Mouse (Mus musculus) mouse trophoblast stem cell (cell line): ENCODE measurements at regions not wholly inside any gene's neighbourhood (a gene's known extent, or its start where the extent isn't known, plus 50 kb on each side); places are given as distances from the start of the nearest gene placed in this dataset.
"Not testable (repeated sequence)": the region's sequence is repeated elsewhere in the genome, so short reads cannot be mapped to it uniquely, and the experiment has no call there.

Source experiments
- in situ Hi-C, 2 experiments: fragments of 300-500 bp; cut with MseI, MboI; formaldehyde crosslinking; loops; 2 replicates in 1 of 2; 3 replicates in 1 of 2; pipeline ENCODE4 v1.15.1; 2025

GRCm38 (mm10) chr8:35020480-35020879 is 745.1 kb upstream of the Gm19410 start:
- in situ Hi-C loops = no loop called here

- in situ Hi-C loops = no loop called here
Measured at GRCm38 (mm10) chr8:35022649-35023048, 742.9 kb upstream of the Gm19410 start.

- in situ Hi-C loops = no loop called here
Measured at GRCm38 (mm10) chr8:35047798-35048197, 717.8 kb upstream of the Gm19410 start.

- in situ Hi-C loops = no loop called here
Measured at GRCm38 (mm10) chr8:35053444-35053843, 712.1 kb upstream of the Gm19410 start.

DNA sequence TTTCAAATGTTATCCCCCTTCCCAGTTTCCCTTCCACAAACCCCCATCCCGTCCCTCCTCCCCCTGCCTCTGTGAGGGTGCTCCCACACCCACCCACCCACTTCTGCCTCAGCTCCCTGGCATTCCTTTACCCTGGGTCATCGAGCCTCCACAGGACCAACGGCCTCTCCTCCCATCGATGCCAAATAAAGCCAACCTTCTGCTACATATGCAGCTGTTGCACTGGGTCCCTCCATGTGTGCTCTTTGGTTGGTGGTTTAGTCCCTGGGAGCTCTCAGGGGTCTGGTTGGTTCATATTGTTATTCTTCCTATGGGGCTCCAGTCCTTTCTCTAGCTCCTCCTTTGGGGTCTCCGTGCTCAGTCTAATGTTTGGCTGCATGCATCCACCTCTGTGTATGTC is 704.5 kb upstream of the Gm19410 start:
- in situ Hi-C loops = no loop called here

GRCm38 (mm10) chr8:35068228-35068627 is 697.4 kb upstream of the Gm19410 start:
- in situ Hi-C loops = no loop called here

- in situ Hi-C loops = no loop called here
Measured at GRCm38 (mm10) chr8:35070246-35070989, 695.2 kb upstream of the Gm19410 start.

- in situ Hi-C loops = no loop called here
Measured at GRCm38 (mm10) chr8:35075971-35076370, 689.6 kb upstream of the Gm19410 start.

- in situ Hi-C loops = no loop called here
Measured at GRCm38 (mm10) chr8:35083161-35083560, 682.4 kb upstream of the Gm19410 start.

GRCm38 (mm10) chr8:35087070-35087469 is 678.5 kb upstream of the Gm19410 start:
- in situ Hi-C loops = no loop called here

DNA sequence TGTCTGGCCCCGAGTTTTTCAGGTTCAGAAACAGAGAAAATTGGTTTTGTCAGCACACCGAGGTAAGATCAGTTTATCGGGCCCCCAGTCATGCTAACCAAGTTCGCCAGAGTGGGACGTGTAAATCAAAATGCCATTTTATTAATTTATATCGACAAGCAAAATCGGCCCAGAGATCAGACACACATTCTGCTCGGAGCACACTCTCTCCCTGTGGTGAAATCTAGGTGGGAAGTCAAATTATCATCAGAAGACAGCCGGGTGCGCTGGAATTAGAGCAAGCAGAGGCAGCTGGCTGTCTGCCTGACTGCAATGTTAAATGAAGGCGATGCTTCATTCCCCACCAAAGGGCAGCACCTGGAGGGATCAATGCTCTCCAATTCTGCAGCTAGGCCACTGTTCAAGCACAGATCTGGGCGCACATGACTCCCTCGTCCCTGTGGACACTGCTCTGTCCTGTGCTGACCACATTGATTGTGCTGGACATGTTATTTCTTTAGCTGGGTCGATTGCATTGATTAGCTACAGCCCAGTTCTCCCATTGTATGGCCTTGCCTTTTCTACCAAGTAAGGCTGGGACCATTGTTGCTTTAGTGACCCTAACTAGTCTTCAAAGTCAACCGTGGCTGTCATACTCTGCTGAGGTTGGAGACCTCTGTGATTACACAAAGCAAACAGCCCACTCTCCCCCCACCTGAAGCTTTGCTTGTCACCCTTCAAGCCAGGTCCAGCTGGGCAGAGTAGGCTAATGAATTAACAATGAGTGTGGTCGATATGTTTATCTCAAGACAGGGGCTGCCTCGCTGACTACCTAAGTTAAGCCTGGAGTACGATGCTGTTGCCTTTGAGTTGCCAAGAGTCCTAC is 677.0 kb upstream of the Gm19410 start:
- in situ Hi-C loops = no loop called here

GRCm38 (mm10) chr8:35089519-35089918 is 676.1 kb upstream of the Gm19410 start:
- in situ Hi-C loops = no loop called here

- in situ Hi-C loops = no loop called here
Measured at GRCm38 (mm10) chr8:35101701-35102100, 663.9 kb upstream of the Gm19410 start.

DNA sequence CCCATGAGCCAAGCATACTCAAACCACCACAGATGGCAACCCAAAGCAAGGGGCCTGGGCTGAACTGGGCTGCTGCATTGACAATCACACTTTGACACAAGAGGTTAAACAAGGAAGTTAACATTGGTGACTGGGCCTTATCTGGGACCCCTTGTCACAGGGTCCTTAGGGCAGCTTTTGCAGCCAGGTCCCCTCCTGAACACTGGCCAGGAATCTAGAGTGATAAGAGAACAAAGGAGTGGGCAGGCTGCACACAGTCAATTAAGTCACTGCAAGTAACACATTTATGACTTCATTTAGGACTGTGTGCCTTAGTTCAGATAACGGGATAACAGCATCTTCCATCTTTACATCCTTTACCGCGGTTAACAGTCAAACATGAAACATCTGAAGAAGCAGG is 663.5 kb upstream of the Gm19410 start:
- in situ Hi-C loops = not testable (repeated sequence)

DNA sequence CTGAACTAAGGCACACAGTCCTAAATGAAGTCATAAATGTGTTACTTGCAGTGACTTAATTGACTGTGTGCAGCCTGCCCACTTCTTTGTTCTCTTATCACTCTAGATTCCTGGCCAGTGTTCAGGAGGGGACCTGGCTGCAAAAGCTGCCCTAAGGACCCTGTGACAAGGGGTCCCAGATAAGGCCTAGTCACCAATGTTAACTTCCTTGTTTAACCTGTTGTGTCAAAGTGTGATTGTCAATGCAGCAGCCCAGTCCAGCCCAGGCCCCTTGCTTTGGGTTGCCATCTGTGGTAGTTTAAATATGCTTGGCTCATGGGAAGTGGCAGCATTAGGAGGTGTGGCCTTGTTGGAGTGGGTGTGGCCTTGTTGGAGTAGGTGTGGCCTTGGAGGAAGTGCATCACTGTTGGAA is 661.1 kb upstream of the Gm19410 start:
- in situ Hi-C loops = not testable (repeated sequence)

DNA sequence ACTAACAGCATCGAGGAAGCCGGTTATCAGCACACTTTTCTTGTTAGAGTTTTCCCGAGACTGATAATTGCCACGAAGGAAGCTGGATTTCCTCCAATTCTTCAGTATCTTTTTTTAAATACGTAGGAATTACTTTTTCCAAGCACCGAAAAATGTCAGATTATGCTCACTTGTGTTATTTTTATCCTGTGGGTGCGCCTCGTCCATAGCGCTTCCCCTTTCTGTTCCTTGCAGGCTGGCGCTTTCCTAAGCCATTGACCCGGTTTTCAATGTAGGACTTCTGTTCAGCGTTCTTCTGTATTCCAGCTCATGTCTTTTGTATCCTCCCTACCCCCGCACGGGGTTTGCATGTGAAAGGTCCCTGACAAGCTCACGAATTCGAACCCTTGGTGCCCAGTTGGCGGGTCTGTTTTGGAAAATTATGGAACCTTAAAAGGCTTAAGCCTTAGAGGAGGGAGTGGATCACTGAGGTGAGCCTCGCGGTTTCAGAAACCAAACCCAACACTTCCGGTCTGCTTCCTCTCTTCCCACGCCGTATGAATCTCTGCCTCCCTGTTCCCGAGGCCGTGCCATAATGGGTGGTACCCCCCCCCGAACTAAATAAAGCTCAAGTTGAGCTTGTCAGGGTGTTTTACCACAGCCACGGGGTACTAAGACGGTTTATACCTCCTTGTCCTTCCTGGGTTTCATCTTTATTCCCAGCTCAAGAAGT is 655.9 kb upstream of the Gm19410 start:
- in situ Hi-C loops = no loop called here

DNA sequence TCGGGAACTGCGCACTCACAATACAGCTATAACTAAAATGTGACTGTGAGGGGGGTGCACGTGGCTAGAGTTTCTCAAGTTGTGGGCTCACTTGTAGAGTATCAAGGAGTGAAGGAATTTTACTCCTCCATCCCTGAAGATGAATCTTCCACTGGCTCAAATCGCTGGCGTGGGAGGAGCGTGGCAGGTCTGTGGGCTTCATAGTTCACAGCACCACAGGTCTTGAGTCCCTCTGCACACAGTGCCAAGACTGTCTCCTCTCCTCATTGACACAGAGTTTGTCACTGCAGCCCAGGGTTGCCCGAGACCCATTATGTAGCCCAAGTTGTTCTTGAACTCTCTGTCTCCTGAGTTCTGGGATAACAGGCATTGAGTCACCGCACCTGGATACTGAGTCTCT is 655.3 kb upstream of the Gm19410 start:
- in situ Hi-C loops = no loop called here

DNA sequence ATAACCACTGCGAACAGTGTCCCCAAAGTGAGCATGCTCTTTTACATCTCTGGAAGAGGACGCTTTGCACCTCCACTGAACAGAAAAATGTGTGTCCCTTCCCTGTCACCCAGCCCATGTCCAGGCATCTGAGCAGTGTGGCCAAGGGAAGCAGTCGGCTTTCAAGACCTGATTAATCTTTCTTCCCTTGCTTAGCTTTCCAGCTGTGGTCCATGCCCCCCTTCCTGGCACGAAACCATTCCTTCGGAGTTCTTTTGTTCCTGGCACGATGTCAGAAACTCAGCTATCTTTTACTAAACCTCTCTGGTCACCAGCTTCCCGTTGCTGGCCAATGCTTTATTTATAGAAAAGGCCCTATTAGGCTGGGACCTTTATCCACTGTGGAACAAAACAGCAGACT is 654.5 kb upstream of the Gm19410 start:
- in situ Hi-C loops = no loop called here

GRCm38 (mm10) chr8:35112591-35113265 is 652.9 kb upstream of the Gm19410 start:
- in situ Hi-C loops = no loop called here

DNA sequence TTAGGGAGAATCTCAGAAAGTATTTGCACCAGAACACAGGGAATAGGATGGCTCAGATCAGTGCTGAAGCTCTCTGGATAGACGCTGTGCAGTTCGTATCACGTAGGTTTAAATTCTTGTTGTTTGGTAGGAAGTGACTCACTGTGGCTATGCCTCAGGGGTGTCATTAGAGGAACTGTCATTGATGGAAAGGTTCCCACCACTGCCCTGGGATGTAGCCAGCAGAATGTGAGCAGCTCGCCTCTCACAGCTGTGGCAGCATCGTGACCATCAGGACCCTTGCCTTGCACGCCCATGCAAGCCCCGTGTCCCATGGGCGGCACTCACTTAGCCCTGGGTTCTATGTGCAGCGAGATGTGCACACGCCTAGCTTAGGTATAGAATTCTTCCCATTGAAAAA is 651.6 kb upstream of the Gm19410 start:
- in situ Hi-C loops = no loop called here

GRCm38 (mm10) chr8:35120612-35121011 is 645.0 kb upstream of the Gm19410 start:
- in situ Hi-C loops = no loop called here

DNA sequence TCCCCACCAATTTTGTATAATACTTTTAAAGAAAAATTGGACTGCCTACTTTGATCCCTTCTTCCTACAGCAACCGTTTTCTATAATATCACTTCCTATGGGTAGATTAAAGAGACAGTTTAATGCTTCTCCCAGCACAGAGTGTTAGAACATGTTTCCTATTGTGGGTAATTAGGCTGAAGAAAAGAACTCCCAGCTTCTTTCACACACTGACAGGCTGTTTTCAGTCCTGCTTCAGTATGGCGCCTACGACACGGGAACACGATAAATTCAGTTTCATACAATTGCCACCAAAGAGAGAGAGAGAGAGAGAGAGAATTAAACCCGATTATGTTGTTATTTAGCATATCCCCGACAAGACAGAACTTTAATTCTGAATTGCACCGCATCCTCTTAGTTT is 644.5 kb upstream of the Gm19410 start:
- in situ Hi-C loops = no loop called here
